Mouse (Mus musculus) retina, postnatal 7 days (tissue): Measurements from ENCODE around the gene Thra.
A peak's percentile ranks its signal among the peaks of the same experiment; 100 is the strongest.
"Not testable (repeated sequence)": the region's sequence is repeated elsewhere in the genome, so short reads cannot be mapped to it uniquely, and the experiment has no call there.

Experiments
- DNase-seq: peaks from one replicate; pipeline ENCODE4 v3.0.0-alpha.2; 2012; ENCODE audit warnings: low read depth, low spot score

Gene Thra

GRCm38 (mm10) chr11:98717904-98718303, 22.5 kb upstream of the Thra start:
- DNase-seq, result no peak

- no peak for DNase-seq
Measured at GRCm38 (mm10) chr11:98720756-98721155, 19.7 kb upstream of the Thra start.

GRCm38 (mm10) chr11:98721458-98722226, 18.8 kb upstream of the Thra start:
- DNase-seq, result no peak

- no peak for DNase-seq
Measured at GRCm38 (mm10) chr11:98723098-98723497, 17.3 kb upstream of the Thra start.

GRCm38 (mm10) chr11:98725926-98726506, 14.4 kb upstream of the Thra start:
- DNase-seq, result no peak

- peak; percentile 87 for DNase-seq
Measured at GRCm38 (mm10) chr11:98729119-98729588, 11.3 kb upstream of the Thra start, which contains the start of gene Med24. Gene Med24, minus strand, starts transcription at chr11:98729435.

- no peak for DNase-seq
Measured at GRCm38 (mm10) chr11:98730727-98731126, 9.7 kb upstream of the Thra start.

- DNase-seq, result no peak
Measured at GRCm38 (mm10) chr11:98731134-98731533, 9.3 kb upstream of the Thra start.

GRCm38 (mm10) chr11:98734020-98734419, 6.4 kb upstream of the Thra start:
- no peak for DNase-seq

- no peak for DNase-seq
Measured at GRCm38 (mm10) chr11:98735111-98735510, 5.3 kb upstream of the Thra start.

GRCm38 (mm10) chr11:98736176-98736575, 4.3 kb upstream of the Thra start:
- no peak for DNase-seq

GRCm38 (mm10) chr11:98737220-98737619, 3.2 kb upstream of the Thra start:
- DNase-seq, result not testable (repeated sequence)

GRCm38 (mm10) chr11:98738428-98738911, 2.0 kb upstream of the Thra start:
- DNase-seq, result no peak

GRCm38 (mm10) chr11:98738925-98739324, 1.5 kb upstream of the Thra start:
- no peak for DNase-seq

GRCm38 (mm10) chr11:98740026-98740392, 429 bp upstream of the Thra start:
- no peak for DNase-seq

GRCm38 (mm10) chr11:98741051-98741620, 698 bp downstream of the Thra start:
- no peak for DNase-seq

- DNase-seq, result no peak
Measured at GRCm38 (mm10) chr11:98741622-98742396, 1.4 kb downstream of the Thra start.

- no peak for DNase-seq
Measured at GRCm38 (mm10) chr11:98742397-98743291, 2.2 kb downstream of the Thra start.

GRCm38 (mm10) chr11:98743655-98744345, 3.4 kb downstream of the Thra start:
- DNase-seq, result no peak

- DNase-seq, result no peak
Measured at GRCm38 (mm10) chr11:98744456-98745019, 4.1 kb downstream of the Thra start.
